Mouse (Mus musculus): ENCODE measurements at regions not wholly inside any gene's neighbourhood (a gene's known extent, or its start where the extent isn't known, plus 50 kb on each side); places are given as distances from the start of the nearest gene placed in this dataset.
A peak's percentile ranks its signal among the peaks of the same experiment; 100 is the strongest.
"Not testable (repeated sequence)": the region's sequence is repeated elsewhere in the genome, so short reads cannot be mapped to it uniquely, and the experiment has no call there.

GRCm38 (mm10) chr12:113878826-113879225 is 335.1 kb downstream of the Adam6a start:
- DNase-seq (ENCODE audit: low spot score), result peak; percentile 10
- H3K4me2 ChIP-seq (replicated peaks; ENCODE audit: low read depth, low read length), result no peak overlapping the region
- H3K4me3 ChIP-seq (ENCODE audit: low read depth, low read length), result no peak overlapping the region
- no peaks in the 10 kb centered on the region for H3K27me3 ChIP-seq (ENCODE audit: control insufficient read depth, insufficient read depth, low read length)
- H3K9me3 ChIP-seq (ENCODE audit: control insufficient read depth, low read length), result no peaks in the 10 kb centered on the region
- ATAC-seq (ENCODE audit: low FRiP score), result no peak
- no peak overlapping the region for H3K27ac ChIP-seq (ENCODE audit: low read depth, low read length)
- no peaks in the 10 kb centered on the region for H3K4me1 ChIP-seq (replicated peaks; ENCODE audit: control insufficient read depth, insufficient read depth, low read length)
- H3K36me3 ChIP-seq (ENCODE audit: control insufficient read depth, insufficient read depth, low read length), result no peaks in the 10 kb centered on the region
- no peak overlapping the region for H3K9ac ChIP-seq (ENCODE audit: low read depth, low read length)
- 23% methylated on average over 2 of the region's 2 CpGs for WGBS

GRCm38 (mm10) chr12:113896152-113896551 is 352.4 kb downstream of the Adam6a start:
- Histone ChIP-seq H3K4me1 (replicated peaks; ENCODE audit: control insufficient read depth, insufficient read depth, low read length) (no peaks in the 10 kb centered on the region), H3K4me2 (replicated peaks; ENCODE audit: low read depth, low read length) (no peak overlapping the region), H3K36me3 (ENCODE audit: control insufficient read depth, insufficient read depth, low read length) (no peaks in the 10 kb centered on the region), H3K9ac (ENCODE audit: low read depth, low read length) (no peak overlapping the region), H3K27ac (ENCODE audit: low read depth, low read length) (no peak overlapping the region), H3K4me3 (ENCODE audit: low read depth, low read length) (no peak overlapping the region), H3K9me3 (ENCODE audit: control insufficient read depth, low read length) (no peaks in the 10 kb centered on the region), H3K27me3 (ENCODE audit: control insufficient read depth, insufficient read depth, low read length) (no peaks in the 10 kb centered on the region)
- ATAC-seq (ENCODE audit: low FRiP score) (no peak), DNase-seq (ENCODE audit: low spot score) (no peak)
- 33% methylated on average over 4 of the region's 4 CpGs for WGBS

GRCm38 (mm10) chr12:113906459-113906858 is 362.8 kb downstream of the Adam6a start:
- Histone ChIP-seq H3K4me1 (replicated peaks; ENCODE audit: control insufficient read depth, insufficient read depth, low read length) (no peaks in the 10 kb centered on the region), H3K4me3 (ENCODE audit: low read depth, low read length) (no peak overlapping the region), H3K36me3 (ENCODE audit: control insufficient read depth, insufficient read depth, low read length) (no peaks in the 10 kb centered on the region), H3K27ac (ENCODE audit: low read depth, low read length) (no peak overlapping the region), H3K9me3 (ENCODE audit: control insufficient read depth, low read length) (no peaks in the 10 kb centered on the region), H3K4me2 (replicated peaks; ENCODE audit: low read depth, low read length) (no peak overlapping the region), H3K27me3 (ENCODE audit: control insufficient read depth, insufficient read depth, low read length) (no peaks in the 10 kb centered on the region), H3K9ac (ENCODE audit: low read depth, low read length) (no peak overlapping the region)
- ATAC-seq (ENCODE audit: low FRiP score), result no peak
- no peak for DNase-seq (ENCODE audit: low spot score)

GRCm38 (mm10) chr12:113907751-113908150 is 364.0 kb downstream of the Adam6a start:
- H3K4me1 ChIP-seq (replicated peaks; ENCODE audit: control insufficient read depth, insufficient read depth, low read length), result no peaks in the 10 kb centered on the region
- ATAC-seq (ENCODE audit: low FRiP score) (no peak), DNase-seq (ENCODE audit: low spot score) (no peak)
- H3K27me3 ChIP-seq (ENCODE audit: control insufficient read depth, insufficient read depth, low read length), result no peaks in the 10 kb centered on the region
- no peak overlapping the region for H3K27ac ChIP-seq (ENCODE audit: low read depth, low read length)
- no peaks in the 10 kb centered on the region for H3K36me3 ChIP-seq (ENCODE audit: control insufficient read depth, insufficient read depth, low read length)
- H3K4me2 ChIP-seq (replicated peaks; ENCODE audit: low read depth, low read length), result no peak overlapping the region
- 86% methylated on average over 1 of the region's 1 CpGs for WGBS
- H3K9ac ChIP-seq (ENCODE audit: low read depth, low read length), result no peak overlapping the region
- no peak overlapping the region for H3K4me3 ChIP-seq (ENCODE audit: low read depth, low read length)
- H3K9me3 ChIP-seq (ENCODE audit: control insufficient read depth, low read length), result no peaks in the 10 kb centered on the region

- Histone ChIP-seq H3K4me3 (ENCODE audit: low read depth, low read length) (no peak overlapping the region), H3K27ac (ENCODE audit: low read depth, low read length) (no peak overlapping the region), H3K36me3 (ENCODE audit: control insufficient read depth, insufficient read depth, low read length) (no peaks in the 10 kb centered on the region), H3K9me3 (ENCODE audit: control insufficient read depth, low read length) (no peaks in the 10 kb centered on the region), H3K4me2 (replicated peaks; ENCODE audit: low read depth, low read length) (no peak overlapping the region), H3K27me3 (ENCODE audit: control insufficient read depth, insufficient read depth, low read length) (no peaks in the 10 kb centered on the region), H3K9ac (ENCODE audit: low read depth, low read length) (no peak overlapping the region), H3K4me1 (replicated peaks; ENCODE audit: control insufficient read depth, insufficient read depth, low read length) (no peaks in the 10 kb centered on the region)
- DNase-seq (ENCODE audit: low spot score) (no peak), ATAC-seq (ENCODE audit: low FRiP score) (no peak)
- 40% methylated on average over 3 of the region's 3 CpGs for WGBS
Observed at GRCm38 (mm10) chr12:113911770-113912169, 368.1 kb downstream of the Adam6a start.

- H3K27me3 ChIP-seq (ENCODE audit: control insufficient read depth, insufficient read depth, low read length), result no peaks in the 10 kb centered on the region
Observed at GRCm38 (mm10) chr12:113940721-113941120, 397.0 kb downstream of the Adam6a start.

GRCm38 (mm10) chr12:113943661-113944327 is 400.1 kb downstream of the Adam6a start:
- not testable (repeated sequence) for H3K4me3 ChIP-seq (ENCODE audit: low read depth, low read length); H3K27me3 ChIP-seq (ENCODE audit: control insufficient read depth, insufficient read depth, low read length); H3K4me2 ChIP-seq (replicated peaks; ENCODE audit: low read depth, low read length); H3K4me1 ChIP-seq (replicated peaks; ENCODE audit: control insufficient read depth, insufficient read depth, low read length); DNase-seq (ENCODE audit: low spot score); H3K9ac ChIP-seq (ENCODE audit: low read depth, low read length); H3K9me3 ChIP-seq (ENCODE audit: control insufficient read depth, low read length); ATAC-seq (ENCODE audit: low FRiP score); H3K27ac ChIP-seq (ENCODE audit: low read depth, low read length); H3K36me3 ChIP-seq (ENCODE audit: control insufficient read depth, insufficient read depth, low read length)
- 82% methylated on average over 1 of the region's 1 CpGs for WGBS

More at GRCm38 (mm10) chr12:113940721-113941120, 397.0 kb downstream of the Adam6a start:
- ATAC-seq (ENCODE audit: low FRiP score), result no peak
- Histone ChIP-seq H3K4me3 (ENCODE audit: low read depth, low read length) (no peak overlapping the region), H3K27ac (ENCODE audit: low read depth, low read length) (no peak overlapping the region), H3K4me1 (replicated peaks; ENCODE audit: control insufficient read depth, insufficient read depth, low read length) (no peaks in the 10 kb centered on the region), H3K9me3 (ENCODE audit: control insufficient read depth, low read length) (no peaks in the 10 kb centered on the region), H3K4me2 (replicated peaks; ENCODE audit: low read depth, low read length) (no peak overlapping the region), H3K36me3 (ENCODE audit: control insufficient read depth, insufficient read depth, low read length) (no peaks in the 10 kb centered on the region), H3K9ac (ENCODE audit: low read depth, low read length) (no peak overlapping the region)
- no peak for DNase-seq (ENCODE audit: low spot score)

GRCm38 (mm10) chr12:113945786-113946185 is 402.1 kb downstream of the Adam6a start:
- not testable (repeated sequence) for H3K4me3 ChIP-seq (ENCODE audit: low read depth, low read length); H3K9ac ChIP-seq (ENCODE audit: low read depth, low read length); H3K9me3 ChIP-seq (ENCODE audit: control insufficient read depth, low read length); H3K4me1 ChIP-seq (replicated peaks; ENCODE audit: control insufficient read depth, insufficient read depth, low read length); ATAC-seq (ENCODE audit: low FRiP score); H3K27ac ChIP-seq (ENCODE audit: low read depth, low read length); DNase-seq (ENCODE audit: low spot score); H3K27me3 ChIP-seq (ENCODE audit: control insufficient read depth, insufficient read depth, low read length); H3K36me3 ChIP-seq (ENCODE audit: control insufficient read depth, insufficient read depth, low read length); H3K4me2 ChIP-seq (replicated peaks; ENCODE audit: low read depth, low read length)
- WGBS, result 87% methylated on average over 1 of the region's 1 CpGs

GRCm38 (mm10) chr12:113948017-113948416 is 404.3 kb downstream of the Adam6a start:
- not testable (repeated sequence) for H3K4me1 ChIP-seq (replicated peaks; ENCODE audit: control insufficient read depth, insufficient read depth, low read length)

More at GRCm38 (mm10) chr12:113948017-113948416, 404.3 kb downstream of the Adam6a start:
- not testable (repeated sequence) for H3K4me3 ChIP-seq (ENCODE audit: low read depth, low read length); H3K9ac ChIP-seq (ENCODE audit: low read depth, low read length); H3K27me3 ChIP-seq (ENCODE audit: control insufficient read depth, insufficient read depth, low read length); H3K36me3 ChIP-seq (ENCODE audit: control insufficient read depth, insufficient read depth, low read length); H3K9me3 ChIP-seq (ENCODE audit: control insufficient read depth, low read length); H3K27ac ChIP-seq (ENCODE audit: low read depth, low read length); H3K4me2 ChIP-seq (replicated peaks; ENCODE audit: low read depth, low read length); ATAC-seq (ENCODE audit: low FRiP score)
- DNase-seq (ENCODE audit: low spot score), result peak; percentile 8
- WGBS, result 25% methylated on average over 4 of the region's 4 CpGs

All from hindbrain, embryonic 11.5 days (tissue).